Mouse (Mus musculus) hindbrain, embryonic 13.5 days (tissue): ENCODE data around the gene Rbbp5. TPM values are rescaled to one million over a fixed set of nuclear protein-coding genes. Genes with fewer than 3 reads are reported as not detected.
"Not testable (repeated sequence)": the region's sequence is repeated elsewhere in the genome, so short reads cannot be mapped to it uniquely, and the experiment has no call there.

Source experiments
- ATAC-seq: fragments of 200-750 bp; cut with Nextera tagmentation; 2 replicates; pipeline ENCODE4 v1.8.0; 2017; ENCODE audit warnings: moderate TSS enrichment; ENCODE audit not compliant: low FRiP score
- H3K27ac ChIP-seq: fragments of 300-500 bp; sonication (generic); 2 replicates; pipeline ENCODE4 v1.5.1; 2015; ENCODE audit warnings: inconsistent platforms, mild to moderate bottlenecking, moderate library complexity
- H3K27me3 ChIP-seq: fragments of 300-500 bp; sonication (generic); 2 replicates; pipeline ENCODE4 v1.6.1; 2015; ENCODE audit warnings: mild to moderate bottlenecking, inconsistent platforms
- H3K36me3 ChIP-seq: fragments of 300-500 bp; sonication (generic); 2 replicates; pipeline ENCODE4 v1.6.1; 2015; ENCODE audit warnings: mild to moderate bottlenecking, inconsistent platforms
- H3K4me1 ChIP-seq: fragments of 300-500 bp; sonication (generic); replicated peaks from 2 replicates; pipeline ENCODE4 v1.6.1; 2015; ENCODE audit warnings: inconsistent platforms
- H3K4me2 ChIP-seq: fragments of 300-500 bp; sonication (generic); 2 replicates; pipeline ENCODE4 v1.6.1; 2015; ENCODE audit warnings: inconsistent platforms, mild to moderate bottlenecking, moderate library complexity
- H3K4me3 ChIP-seq: fragments of 300-500 bp; sonication (generic); 2 replicates; pipeline ENCODE4 v1.5.1; 2015; ENCODE audit warnings: mild to moderate bottlenecking, inconsistent platforms
- H3K9ac ChIP-seq: fragments of 300-500 bp; sonication (generic); 2 replicates; pipeline ENCODE4 v1.6.1; 2015; ENCODE audit warnings: mild to moderate bottlenecking, inconsistent platforms
- H3K9me3 ChIP-seq: fragments of 300-500 bp; sonication (generic); 2 replicates; pipeline ENCODE4 v1.6.1; 2016; ENCODE audit warnings: inconsistent platforms
- WGBS: fragments of 180-500 bp; shearing (Covaris S2); methylation state at CpG from one replicate; pipeline ENCODE4 v1.1.7; 2015; 5-methylcytosine and 5-hydroxymethylcytosine counted together
- polyA plus RNA-seq: library from polyadenylated mRNA; unstranded; fragments of >200 nt; fragmentation: Nextera tagmentation; extraction: Ambion mirVana; gene quantifications from 2 replicates; pipeline ENCODE4 v1.2.1, GENCODE M21; 2015

Rbbp5 gene
- polyA plus RNA-seq, 1 experiment from 2014 or later: 47.8 TPM

GRCm38 (mm10) chr1:132469519-132469918, 7.6 kb upstream of the Rbbp5 start:
- peaks cover 25% of the 10 kb centered on the region for H3K36me3 ChIP-seq

GRCm38 (mm10) chr1:132470031-132470430, 7.1 kb upstream of the Rbbp5 start:
- not testable (repeated sequence) for H3K9ac ChIP-seq, H3K4me3 ChIP-seq, H3K4me2 ChIP-seq, ATAC-seq, H3K9me3 ChIP-seq, H3K27me3 ChIP-seq, H3K27ac ChIP-seq, H3K4me1 ChIP-seq
- 92% methylated on average over 1 of the region's 1 CpGs for WGBS
- peaks cover 20% of the 10 kb centered on the region for H3K36me3 ChIP-seq

More at GRCm38 (mm10) chr1:132469519-132469918, 7.6 kb upstream of the Rbbp5 start:
- H3K9me3 ChIP-seq: no peaks in the 10 kb centered on the region
- ATAC-seq: no peak
- H3K27me3 ChIP-seq: no peaks in the 10 kb centered on the region
- WGBS: 90% methylated on average over 7 of the region's 7 CpGs
- H3K4me2 ChIP-seq: no peak overlapping the region
- no peak overlapping the region for H3K4me3 ChIP-seq
- H3K27ac ChIP-seq: no peak overlapping the region
- H3K4me1 ChIP-seq: no peaks in the 10 kb centered on the region
- no peak overlapping the region for H3K9ac ChIP-seq

GRCm38 (mm10) chr1:132471032-132471431, 6.1 kb upstream of the Rbbp5 start:
- Histone ChIP-seq H3K4me2 (no peak overlapping the region), H3K4me1 (peaks cover 6% of the 10 kb centered on the region; the same call in 1 of the 2 replicates), H3K27ac (no peak overlapping the region), H3K27me3 (no peaks in the 10 kb centered on the region), H3K9me3 (no peaks in the 10 kb centered on the region), H3K9ac (no peak overlapping the region), H3K36me3 (peaks cover 10% of the 10 kb centered on the region), H3K4me3 (no peak overlapping the region)
- no peak for ATAC-seq
- 97% methylated on average over 2 of the region's 2 CpGs for WGBS

- no peak for ATAC-seq
- no peak overlapping the region for H3K4me2 ChIP-seq
- no peak overlapping the region for H3K27ac ChIP-seq
- WGBS: 87% methylated on average over 5 of the region's 5 CpGs
- peaks cover 8% of the 10 kb centered on the region for H3K36me3 ChIP-seq
- no peaks in the 10 kb centered on the region for H3K9me3 ChIP-seq
- H3K4me3 ChIP-seq: no peak overlapping the region
- H3K4me1 ChIP-seq: peaks cover 8% of the 10 kb centered on the region; the same call in 1 of the 2 replicates
- H3K9ac ChIP-seq: no peak overlapping the region
- H3K27me3 ChIP-seq: no peaks in the 10 kb centered on the region
Observed at GRCm38 (mm10) chr1:132471499-132471898, 5.7 kb upstream of the Rbbp5 start.

GRCm38 (mm10) chr1:132472537-132472936, 4.6 kb upstream of the Rbbp5 start:
- Histone ChIP-seq H3K36me3 (no peaks in the 10 kb centered on the region), H3K9me3 (no peaks in the 10 kb centered on the region), H3K27me3 (no peaks in the 10 kb centered on the region), H3K4me1 (peaks cover 9% of the 10 kb centered on the region; the same call in 1 of the 2 replicates), H3K9ac (no peak overlapping the region), H3K4me2 (no peak overlapping the region), H3K4me3 (no peak overlapping the region), H3K27ac (no peak overlapping the region)
- WGBS: 68% methylated on average over 5 of the region's 5 CpGs
- ATAC-seq: no peak

GRCm38 (mm10) chr1:132474496-132474895, 2.7 kb upstream of the Rbbp5 start:
- Histone ChIP-seq H3K4me2 (no peak overlapping the region), H3K36me3 (no peaks in the 10 kb centered on the region), H3K27me3 (no peaks in the 10 kb centered on the region), H3K27ac (no peak overlapping the region), H3K9ac (no peak overlapping the region), H3K4me3 (no peak overlapping the region), H3K9me3 (no peaks in the 10 kb centered on the region), H3K4me1 (peaks cover 26% of the 10 kb centered on the region)
- no peak for ATAC-seq
- 83% methylated on average over 1 of the region's 1 CpGs for WGBS

GRCm38 (mm10) chr1:132476575-132476927, 614 bp upstream of the Rbbp5 start:
- H3K4me2 ChIP-seq: peak overlapping the region; percentile 82
- no peaks in the 10 kb centered on the region for H3K27me3 ChIP-seq
- peak overlapping the region; percentile 87 for H3K9ac ChIP-seq
- no peaks in the 10 kb centered on the region for H3K9me3 ChIP-seq
- no peaks in the 10 kb centered on the region for H3K36me3 ChIP-seq
- H3K27ac ChIP-seq: peak overlapping the region; percentile 73
- ATAC-seq: peak; percentile 58
- 6% methylated on average over 9 of the region's 9 CpGs for WGBS
- peak overlapping the region; percentile 82 for H3K4me3 ChIP-seq
- H3K4me1 ChIP-seq: peaks cover 33% of the 10 kb centered on the region

- WGBS: 89% methylated on average over 1 of the region's 1 CpGs
- Histone ChIP-seq H3K4me1 (peaks cover 33% of the 10 kb centered on the region), H3K4me2 (no peak overlapping the region), H3K36me3 (no peaks in the 10 kb centered on the region), H3K9me3 (no peaks in the 10 kb centered on the region), H3K27ac (no peak overlapping the region), H3K27me3 (no peaks in the 10 kb centered on the region), H3K9ac (no peak overlapping the region), H3K4me3 (no peak overlapping the region)
- ATAC-seq: no peak
Observed at GRCm38 (mm10) chr1:132479438-132479837, 2.3 kb downstream of the Rbbp5 start.

- peaks cover 24% of the 10 kb centered on the region for H3K4me1 ChIP-seq
- no peak for ATAC-seq
- H3K4me2 ChIP-seq: no peak overlapping the region
- H3K9me3 ChIP-seq: no peaks in the 10 kb centered on the region
- H3K36me3 ChIP-seq: peaks cover 7% of the 10 kb centered on the region
- H3K27ac ChIP-seq: no peak overlapping the region
- WGBS: 93% methylated on average over 2 of the region's 2 CpGs
- no peak overlapping the region for H3K4me3 ChIP-seq
- H3K27me3 ChIP-seq: no peaks in the 10 kb centered on the region
- H3K9ac ChIP-seq: no peak overlapping the region
Observed at GRCm38 (mm10) chr1:132481619-132482018, 4.5 kb downstream of the Rbbp5 start.

- no peak overlapping the region for H3K4me3 ChIP-seq
- H3K36me3 ChIP-seq: peaks cover 18% of the 10 kb centered on the region
- peaks cover 18% of the 10 kb centered on the region for H3K4me1 ChIP-seq
- no peak for ATAC-seq
- no peaks in the 10 kb centered on the region for H3K9me3 ChIP-seq
- WGBS: 93% methylated on average over 3 of the region's 3 CpGs
- no peaks in the 10 kb centered on the region for H3K27me3 ChIP-seq
- no peak overlapping the region for H3K9ac ChIP-seq
- no peak overlapping the region for H3K4me2 ChIP-seq
- no peak overlapping the region for H3K27ac ChIP-seq
Observed at GRCm38 (mm10) chr1:132483234-132483633, 6.1 kb downstream of the Rbbp5 start.

- H3K27ac ChIP-seq: no peak overlapping the region
- no peak overlapping the region for H3K4me2 ChIP-seq
- H3K9me3 ChIP-seq: no peaks in the 10 kb centered on the region
- H3K4me1 ChIP-seq: peaks cover 13% of the 10 kb centered on the region
- peaks cover 24% of the 10 kb centered on the region for H3K36me3 ChIP-seq
- 93% methylated on average over 6 of the region's 6 CpGs for WGBS
- H3K27me3 ChIP-seq: no peaks in the 10 kb centered on the region
- no peak overlapping the region for H3K9ac ChIP-seq
- ATAC-seq: no peak
- H3K4me3 ChIP-seq: no peak overlapping the region
Observed at GRCm38 (mm10) chr1:132483759-132484158, 6.6 kb downstream of the Rbbp5 start.

- no peak overlapping the region for H3K27ac ChIP-seq
- H3K4me3 ChIP-seq: no peak overlapping the region
- no peaks in the 10 kb centered on the region for H3K9me3 ChIP-seq
- H3K4me2 ChIP-seq: no peak overlapping the region
- no peaks in the 10 kb centered on the region for H3K4me1 ChIP-seq
- peaks cover 88% of the 10 kb centered on the region for H3K36me3 ChIP-seq
- H3K27me3 ChIP-seq: no peaks in the 10 kb centered on the region
- no peak overlapping the region for H3K9ac ChIP-seq
- ATAC-seq: no peak
- WGBS: 93% methylated on average over 2 of the region's 2 CpGs
Observed at GRCm38 (mm10) chr1:132500535-132500934, 23.4 kb downstream of the Rbbp5 start.

GRCm38 (mm10) chr1:132505155-132505554, 28.0 kb downstream of the Rbbp5 start:
- Histone ChIP-seq H3K27me3 (no peaks in the 10 kb centered on the region), H3K9ac (no peak overlapping the region), H3K27ac (0 out of 2 replicates have a peak overlapping the region, but pooled peaks have one; percentile 19), H3K36me3 (peaks cover 75% of the 10 kb centered on the region), H3K9me3 (no peaks in the 10 kb centered on the region), H3K4me3 (no peak overlapping the region), H3K4me1 (0 out of 2 replicates have a peak, but pooled peaks cover 6% of the 10 kb centered on the region), H3K4me2 (no peak overlapping the region)
- 89% methylated on average over 5 of the region's 5 CpGs for WGBS
- no peak for ATAC-seq
